Mouse (Mus musculus) right cerebral cortex, postnatal 25 days (tissue): ENCODE measurements at regions not wholly inside any gene's neighbourhood (a gene's known extent, or its start where the extent isn't known, plus 50 kb on each side); places are given as distances from the start of the nearest gene placed in this dataset.
A peak's percentile ranks its signal among the peaks of the same experiment; 100 is the strongest.
"Not testable (repeated sequence)": the region's sequence is repeated elsewhere in the genome, so short reads cannot be mapped to it uniquely, and the experiment has no call there.

Experiments
- DNase-seq: peaks from one replicate; pipeline ENCODE4 v3.0.0; 2022

DNA sequence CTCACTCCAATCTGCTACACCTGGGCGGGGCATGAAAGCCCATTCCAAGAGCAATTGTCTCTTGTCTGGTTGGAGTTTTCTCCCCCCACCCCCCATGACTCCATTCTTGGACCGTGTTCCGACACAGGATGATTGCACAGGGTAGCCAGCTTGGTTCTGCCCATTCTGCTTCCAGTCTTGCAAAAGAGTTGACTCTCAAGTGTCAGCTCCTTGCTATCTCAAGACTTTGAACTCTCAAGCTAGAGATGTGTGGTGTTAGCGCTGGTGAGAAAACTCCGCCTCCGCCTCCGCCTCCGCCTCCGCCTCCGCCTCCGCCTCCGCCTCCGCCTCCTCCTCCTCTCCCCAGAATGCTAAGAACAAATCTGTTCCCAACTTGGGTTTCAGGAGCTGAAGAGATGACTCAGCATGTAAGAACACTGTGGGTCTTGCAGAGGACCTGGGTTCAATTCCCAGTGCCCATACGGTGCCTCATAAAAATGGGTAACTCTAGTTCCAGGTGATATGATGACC, 135.1 kb downstream of the Bcat1 start:
- no peak for DNase-seq

DNA sequence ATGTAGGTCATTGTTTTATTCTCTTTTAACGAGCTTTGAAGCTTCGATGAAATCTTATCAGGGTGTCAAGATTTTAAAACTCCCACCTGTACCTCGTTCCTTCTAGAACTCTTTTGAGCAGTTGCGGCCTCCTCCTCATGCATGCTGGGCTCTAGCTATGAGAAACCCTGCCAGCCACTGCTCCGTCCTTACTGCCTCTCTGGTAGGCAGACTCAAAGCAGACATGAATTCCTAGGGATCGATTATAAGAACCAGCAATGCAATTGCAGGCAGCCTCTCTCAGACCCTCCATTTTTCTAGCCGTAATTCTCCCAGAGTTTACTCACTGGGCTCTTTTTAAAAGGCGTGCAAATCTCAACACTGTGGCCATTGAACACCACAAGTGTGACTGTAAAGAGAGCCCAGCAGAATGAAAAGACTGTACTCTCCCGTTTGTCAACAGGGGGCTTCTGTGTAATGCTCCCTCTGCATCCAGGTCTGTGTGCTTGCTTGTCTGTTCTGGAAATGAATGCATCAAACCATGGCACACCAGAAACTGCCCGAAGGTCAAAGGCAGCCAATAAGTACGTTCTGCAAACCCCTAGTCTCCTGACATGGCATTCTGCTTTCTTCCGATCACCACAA, 137.3 kb downstream of the Bcat1 start:
- no peak for DNase-seq

- DNase-seq, result no peak
These were observed 138.8 kb downstream of the Bcat1 start for GRCm38 (mm10) chr6:144937211-144937610.

DNA sequence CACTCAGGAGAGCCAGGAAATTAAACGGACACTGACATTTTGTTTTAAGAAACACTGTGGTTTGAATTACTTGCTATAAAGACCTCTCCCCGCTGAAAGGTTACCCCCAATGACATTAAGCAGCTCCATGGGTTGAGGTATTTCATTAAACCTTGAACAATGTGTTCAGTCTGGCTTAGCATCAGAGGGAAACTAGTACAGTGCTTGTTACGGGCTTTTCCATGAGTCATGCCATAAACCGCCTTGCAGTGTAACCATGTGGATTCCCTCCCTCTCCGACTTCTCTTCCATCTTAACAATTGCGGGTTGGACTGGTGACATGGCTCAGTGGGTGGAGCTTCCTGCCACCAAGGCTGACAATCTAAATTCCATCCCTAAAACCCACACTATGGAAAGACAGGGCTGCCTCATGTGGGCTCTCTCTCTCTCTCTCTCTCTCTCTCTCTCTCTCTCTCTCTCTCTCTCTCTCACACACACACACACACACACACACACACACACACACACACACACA, 142.2 kb downstream of the Bcat1 start:
- no peak for DNase-seq

GRCm38 (mm10) chr6:144932402-144932801, 143.6 kb downstream of the Bcat1 start:
- no peak for DNase-seq

GRCm38 (mm10) chr6:144929959-144930358, 146.0 kb downstream of the Bcat1 start:
- no peak for DNase-seq

DNA sequence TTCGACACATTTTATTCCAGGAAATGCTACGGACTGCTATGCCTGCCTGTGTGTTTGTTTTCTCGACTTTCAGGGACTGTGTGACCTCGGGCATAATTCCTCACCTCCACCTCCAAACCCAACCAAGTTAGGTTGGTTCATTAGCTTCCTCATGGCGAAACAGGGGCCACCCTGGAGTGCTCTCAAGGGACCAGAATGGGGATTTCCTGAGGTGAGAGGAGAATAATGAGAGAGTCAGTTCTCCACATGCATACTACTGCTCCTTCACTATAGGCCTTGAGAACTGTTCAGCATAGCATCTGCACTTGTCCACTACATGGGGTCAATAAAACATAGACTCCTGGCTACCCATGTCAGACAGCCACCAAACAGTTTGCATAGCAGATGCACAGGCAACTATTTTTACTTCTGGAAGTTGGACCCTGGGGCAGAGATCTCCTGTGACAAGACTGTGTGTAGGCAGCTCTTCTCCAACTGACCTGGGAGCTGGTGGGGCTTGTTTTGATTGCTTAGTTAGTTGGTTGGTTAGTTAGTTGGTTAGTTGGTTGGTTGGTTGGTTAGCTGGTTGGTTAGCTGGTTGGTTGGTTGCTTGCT, 146.6 kb downstream of the Bcat1 start:
- no peak for DNase-seq

GRCm38 (mm10) chr6:144927599-144927998, 145.8 kb upstream of the Sox5 start:
- no peak for DNase-seq

DNA sequence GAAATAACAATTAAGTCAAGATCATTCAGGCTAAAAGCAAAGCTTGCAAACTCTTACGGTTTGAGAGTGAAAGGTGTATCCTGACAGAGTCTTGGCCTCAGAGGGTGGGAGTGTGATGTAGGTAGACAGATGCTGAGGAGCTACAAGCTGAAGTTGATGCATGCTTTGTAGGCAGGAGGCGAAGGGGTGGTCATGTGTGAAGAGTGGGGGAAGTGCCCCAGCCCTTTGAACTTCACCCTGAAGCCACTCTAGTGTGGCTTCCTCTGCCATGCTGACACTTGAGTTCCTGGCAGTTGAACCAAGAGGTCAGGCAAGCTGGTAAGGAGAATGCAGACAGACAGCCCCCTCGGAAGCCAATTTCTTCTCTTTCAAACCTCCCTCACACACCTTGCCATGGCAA, 141.0 kb upstream of the Sox5 start:
- DNase-seq, result no peak

GRCm38 (mm10) chr6:144919750-144920149, 138.0 kb upstream of the Sox5 start:
- no peak for DNase-seq

GRCm38 (mm10) chr6:144917128-144917527, 135.4 kb upstream of the Sox5 start:
- no peak for DNase-seq

- no peak for DNase-seq
These were observed 130.0 kb upstream of the Sox5 start for GRCm38 (mm10) chr6:144911781-144912180.

DNA sequence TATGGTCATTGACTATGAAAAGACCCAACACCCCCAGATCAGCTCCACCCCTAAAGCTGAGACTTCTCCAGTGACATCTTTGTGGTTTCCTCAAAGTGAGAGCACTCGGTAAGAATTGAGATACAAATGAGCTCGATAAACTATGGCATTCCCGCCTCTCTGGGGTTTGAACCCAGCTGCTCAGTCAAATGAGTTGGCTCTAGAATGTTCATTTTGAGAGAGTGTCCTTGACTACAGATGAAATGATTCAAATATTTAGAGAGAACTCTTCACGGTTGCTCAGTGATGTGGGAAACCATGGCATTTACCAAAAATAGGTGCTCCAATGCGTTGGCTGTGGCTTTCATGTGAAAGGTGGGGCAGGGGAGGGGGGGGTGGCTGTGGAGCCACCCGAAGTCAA, 128.6 kb upstream of the Sox5 start:
- DNase-seq, result no peak

GRCm38 (mm10) chr6:144908646-144909045, 126.9 kb upstream of the Sox5 start:
- no peak for DNase-seq

DNA sequence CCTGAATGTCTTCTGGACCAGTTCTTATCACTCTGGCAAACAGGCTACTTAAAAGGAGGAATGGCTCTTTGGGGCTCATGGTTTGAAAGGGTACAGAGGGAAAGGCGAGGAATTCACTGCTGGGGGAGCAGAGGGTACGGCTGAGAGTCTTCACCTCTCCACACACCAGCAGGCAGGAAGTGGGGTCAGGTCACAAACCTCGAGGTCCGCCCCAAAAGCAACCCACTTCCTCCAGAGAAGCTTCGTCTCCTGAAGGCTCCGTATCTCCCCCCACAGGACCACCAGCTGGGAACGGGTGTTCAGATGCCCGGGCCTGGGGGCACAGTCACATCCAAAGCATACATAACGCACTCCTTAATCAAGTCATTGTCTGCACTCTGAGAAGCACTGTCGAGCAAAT, 121.4 kb upstream of the Sox5 start:
- DNase-seq, result no peak

GRCm38 (mm10) chr6:144902267-144902995, 120.7 kb upstream of the Sox5 start:
- DNase-seq, result no peak

DNA sequence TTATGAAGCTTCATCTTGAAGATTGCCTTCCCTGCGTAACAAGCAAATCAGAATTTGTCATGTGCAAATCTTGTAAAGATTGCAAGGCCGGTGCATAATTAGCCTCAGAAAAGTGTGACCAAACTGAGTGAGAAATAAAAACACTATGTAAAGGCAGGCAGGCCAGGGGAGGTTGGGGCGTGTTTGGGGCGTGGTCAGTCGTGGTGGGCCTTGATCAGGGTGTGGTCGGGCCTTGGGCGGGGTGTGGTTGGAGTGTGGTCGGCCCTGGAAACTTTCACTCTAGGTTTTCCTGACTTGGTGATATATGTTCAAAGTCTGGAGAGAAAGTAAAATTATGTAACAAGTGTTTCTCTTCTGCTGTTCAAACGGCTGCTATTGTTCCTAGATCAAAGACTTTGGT, 120.0 kb upstream of the Sox5 start:
- no peak for DNase-seq

DNA sequence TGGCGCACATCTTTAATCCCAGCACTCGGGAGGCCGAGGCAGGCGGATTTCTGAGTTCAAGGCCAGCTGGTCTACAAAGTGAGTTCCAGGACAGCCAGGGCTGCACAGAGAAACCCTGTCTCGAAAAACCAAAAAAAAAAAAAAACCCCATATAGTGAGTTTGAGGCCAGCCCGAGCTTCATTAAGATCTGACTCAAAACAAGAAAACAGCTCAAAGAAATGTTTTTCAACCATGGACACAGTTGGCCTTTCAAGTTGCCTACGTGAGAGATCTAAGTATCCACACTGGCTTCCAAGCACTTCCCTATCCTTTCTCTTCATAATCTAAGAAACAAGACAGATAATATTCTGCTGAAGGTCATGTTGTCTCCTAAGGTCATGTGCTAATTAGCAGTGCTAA, 119.1 kb upstream of the Sox5 start:
- not testable (repeated sequence) for DNase-seq

DNA sequence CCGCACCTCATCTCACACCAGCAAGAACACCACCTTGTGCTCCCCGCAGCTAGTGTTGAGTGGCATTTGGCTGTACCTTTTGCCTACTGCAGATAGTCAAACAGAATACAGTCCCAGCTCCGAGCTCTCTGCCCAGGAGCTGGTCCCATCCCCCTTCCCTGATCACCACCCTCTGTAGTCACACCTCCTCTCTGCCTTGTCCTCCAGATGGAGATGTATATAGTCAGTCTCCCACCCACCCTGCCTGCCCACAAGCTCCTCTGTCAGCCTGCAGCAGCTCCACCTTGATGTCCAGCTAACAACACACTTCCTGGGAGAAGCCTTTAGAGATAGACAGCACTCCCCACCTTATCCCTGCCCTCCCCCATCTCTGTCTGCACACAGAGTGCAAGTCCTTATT, 115.7 kb upstream of the Sox5 start:
- no peak for DNase-seq

DNA sequence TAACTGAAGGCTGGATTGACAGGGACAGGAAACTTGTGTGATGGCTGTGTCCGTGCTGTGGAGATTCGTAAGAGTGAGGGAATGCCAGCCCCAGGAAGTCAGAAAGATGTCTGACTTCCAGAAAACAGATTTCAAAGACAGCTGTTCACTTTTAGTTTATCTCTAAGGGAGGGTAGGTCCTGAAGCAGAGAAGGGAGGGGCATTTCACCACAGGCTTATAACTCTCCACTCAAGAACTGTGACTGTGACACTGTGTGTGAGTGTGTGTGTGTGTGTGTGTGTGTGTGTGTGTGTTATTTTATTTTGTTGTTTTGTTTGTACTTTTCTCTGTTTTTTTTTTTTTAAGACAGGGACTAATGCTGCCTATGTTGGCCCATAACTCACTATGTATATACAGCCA, 109.1 kb upstream of the Sox5 start:
- DNase-seq, result no peak

DNA sequence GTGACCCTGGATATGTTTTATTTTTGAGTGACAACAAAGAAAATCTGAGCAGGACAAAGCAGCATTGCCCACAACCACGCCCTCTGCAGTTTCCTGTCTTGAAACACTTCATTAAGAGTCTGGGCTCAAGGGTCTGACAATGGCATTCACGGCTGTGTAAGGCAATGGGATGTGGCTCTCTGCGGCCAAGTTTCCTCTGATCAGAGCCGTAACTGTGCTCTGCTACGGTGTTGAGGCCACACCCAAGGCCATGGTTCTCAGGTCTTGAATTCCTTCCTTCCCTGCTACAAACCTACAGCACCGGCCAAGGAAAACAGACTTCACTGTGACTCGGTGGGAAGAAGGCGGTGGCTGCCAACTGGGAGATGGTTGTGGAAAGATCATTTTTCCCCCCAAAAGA, 108.4 kb upstream of the Sox5 start:
- DNase-seq, result no peak

DNA sequence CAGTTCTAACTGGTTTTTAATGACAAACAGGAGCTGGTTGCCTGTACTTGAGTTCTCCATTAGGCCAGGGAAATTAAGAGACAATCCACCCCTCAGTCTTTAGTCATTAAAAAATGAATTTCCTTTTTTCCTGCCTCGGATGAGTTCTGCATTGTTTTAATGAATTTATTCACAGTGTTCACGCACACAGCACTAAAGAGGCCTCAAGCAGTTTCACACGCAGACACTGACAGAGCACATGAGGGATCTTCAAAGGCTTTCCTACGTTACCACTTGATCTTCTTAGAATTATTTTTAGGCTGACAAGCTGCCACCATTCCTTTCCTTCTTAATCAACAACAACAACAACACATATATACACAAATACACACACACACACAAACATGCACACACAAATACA, 101.3 kb upstream of the Sox5 start:
- no peak for DNase-seq

DNA sequence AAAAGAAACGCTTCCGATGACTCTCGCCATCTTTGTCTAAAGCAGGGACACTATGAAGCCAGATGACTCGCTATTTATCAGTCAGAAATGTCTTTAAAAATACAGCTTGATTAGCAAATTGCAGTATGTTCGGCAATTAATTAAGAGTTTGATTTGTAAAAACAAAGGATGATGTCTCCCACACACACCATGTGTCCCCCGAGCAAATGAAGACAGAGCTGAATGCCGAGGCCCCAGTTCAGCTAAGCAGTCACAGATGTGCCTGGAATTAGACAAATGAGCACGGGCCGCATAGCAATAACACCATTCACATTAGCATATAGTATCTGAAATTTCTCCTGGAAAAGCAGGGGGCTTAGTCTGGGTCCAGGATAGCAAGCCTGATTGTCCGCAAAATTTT, 98.3 kb upstream of the Sox5 start:
- DNase-seq, result no peak

- DNase-seq, result peak; percentile 6
These were observed 95.0 kb upstream of the Sox5 start for GRCm38 (mm10) chr6:144876758-144877157.
